Mouse (Mus musculus) right cerebral cortex, postnatal 25 days (tissue): ENCODE measurements around the gene Fshb.

Experiments used
- DNase-seq: peaks from one replicate; pipeline ENCODE4 v3.0.0; 2022

The Fshb gene

DNA sequence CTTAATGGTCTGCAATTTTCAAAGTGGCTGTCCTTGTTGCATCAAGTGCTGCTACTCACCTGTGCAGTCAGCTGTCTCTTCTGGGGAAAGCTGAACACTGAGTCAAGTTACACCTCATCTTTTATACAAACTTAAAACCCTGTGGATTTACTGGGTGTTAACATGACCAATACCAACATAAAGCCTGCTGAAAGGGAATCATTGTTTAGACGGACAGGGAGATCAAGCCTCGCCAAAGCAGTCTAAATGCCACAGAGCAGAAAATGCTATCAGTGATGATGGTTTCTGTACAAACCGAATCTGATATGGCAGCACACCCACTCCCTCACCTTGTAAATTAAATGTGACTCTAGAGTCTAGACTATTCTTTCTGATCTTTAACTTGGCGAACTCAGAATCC lies at the start of gene Fshb:
TSS of gene Fshb (minus strand) at position 101 of the 400 bp plus-strand sequence.
- no peak for DNase-seq

GRCm38 (mm10) chr2:107084256-107084655 lies 24.8 kb upstream of the Fshb start:
- no peak for DNase-seq

- DNase-seq = peak; percentile 8
Measured at GRCm38 (mm10) chr2:107083071-107083885, 23.8 kb upstream of the Fshb start.

DNA sequence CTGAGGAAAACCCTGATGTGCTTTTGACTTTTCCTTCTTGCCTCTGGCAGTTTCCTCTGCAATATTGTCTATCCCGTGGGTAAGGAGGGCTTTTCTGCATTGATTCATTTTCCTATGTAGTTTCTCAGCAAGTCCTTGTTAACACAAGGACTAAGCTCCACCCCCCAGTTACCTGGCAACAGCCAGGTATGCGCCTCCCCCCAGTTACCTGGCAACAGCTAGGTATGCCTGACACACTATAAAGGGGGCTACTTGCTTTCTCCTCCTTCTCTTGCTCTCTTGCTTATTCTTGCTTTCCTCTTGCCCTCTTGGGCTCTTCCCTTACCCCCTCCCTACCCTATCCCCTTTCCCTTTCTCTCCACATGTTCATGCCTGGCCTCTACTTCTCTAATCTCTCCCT lies 3.8 kb upstream of the Fshb start:
- no peak for DNase-seq

DNA sequence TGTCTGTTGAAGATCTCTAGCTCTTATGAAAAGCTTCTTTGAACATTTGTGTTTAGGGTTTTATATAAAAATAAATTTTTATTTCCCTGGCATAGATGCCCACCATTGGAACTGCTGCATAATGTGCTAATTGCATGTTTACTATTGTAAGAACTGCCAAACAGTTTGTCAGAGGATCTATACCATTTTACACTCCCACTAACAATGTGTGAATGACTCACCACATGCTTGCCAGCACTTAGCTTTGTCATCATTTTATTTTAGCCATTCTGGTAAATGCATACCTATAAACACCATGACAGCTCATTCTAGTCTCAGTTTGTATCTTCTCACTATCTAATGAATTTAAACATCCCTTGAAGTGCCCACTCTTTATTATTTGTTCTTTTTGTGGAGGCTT lies 13.5 kb downstream of the Fshb start:
- no peak for DNase-seq

DNA sequence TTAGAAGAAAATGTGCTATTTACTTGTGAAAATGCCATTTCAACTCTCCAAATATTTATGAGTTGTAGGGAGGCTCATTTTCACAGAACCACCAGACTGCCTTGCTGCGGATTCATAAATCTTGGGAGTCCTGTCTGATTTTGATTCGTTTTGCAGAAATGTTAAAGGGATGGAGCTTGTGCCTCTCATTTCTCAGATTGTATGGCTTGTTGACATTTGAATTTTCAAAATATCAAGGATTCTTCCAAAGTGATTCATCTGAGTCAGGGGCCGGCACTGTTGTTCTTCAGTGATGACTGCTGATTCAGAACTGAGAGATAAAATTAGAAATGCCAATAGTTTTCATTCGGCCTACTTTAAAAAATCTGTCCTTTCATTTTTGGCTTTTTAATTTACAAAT lies 18.6 kb downstream of the Fshb start:
- DNase-seq = no peak

GRCm38 (mm10) chr2:107035980-107036379 lies 23.5 kb downstream of the Fshb start:
- DNase-seq = no peak

- no peak for DNase-seq
Measured at GRCm38 (mm10) chr2:107024694-107025093, 34.8 kb downstream of the Fshb start.

DNA sequence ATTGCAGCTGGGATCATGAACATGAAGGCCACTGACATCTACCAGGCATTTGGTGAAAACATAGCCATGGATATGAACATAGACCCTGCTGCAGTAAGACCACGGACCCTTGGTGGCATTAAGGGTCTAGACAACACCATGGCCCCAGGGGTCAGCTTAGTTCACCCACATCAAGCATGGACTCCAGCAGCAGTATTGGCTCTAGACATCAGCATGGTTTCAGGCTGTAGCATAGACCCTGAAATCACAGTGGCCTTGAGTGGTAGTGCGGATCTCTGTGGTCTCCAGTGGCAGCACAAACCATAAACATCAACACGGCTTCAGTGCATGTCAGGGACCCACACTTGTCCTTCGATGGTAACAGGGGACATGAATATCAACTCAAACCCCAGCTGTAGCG lies 36.7 kb downstream of the Fshb start:
- no peak for DNase-seq

- DNase-seq = no peak
Measured at GRCm38 (mm10) chr2:107019331-107019730, 40.1 kb downstream of the Fshb start.

DNA sequence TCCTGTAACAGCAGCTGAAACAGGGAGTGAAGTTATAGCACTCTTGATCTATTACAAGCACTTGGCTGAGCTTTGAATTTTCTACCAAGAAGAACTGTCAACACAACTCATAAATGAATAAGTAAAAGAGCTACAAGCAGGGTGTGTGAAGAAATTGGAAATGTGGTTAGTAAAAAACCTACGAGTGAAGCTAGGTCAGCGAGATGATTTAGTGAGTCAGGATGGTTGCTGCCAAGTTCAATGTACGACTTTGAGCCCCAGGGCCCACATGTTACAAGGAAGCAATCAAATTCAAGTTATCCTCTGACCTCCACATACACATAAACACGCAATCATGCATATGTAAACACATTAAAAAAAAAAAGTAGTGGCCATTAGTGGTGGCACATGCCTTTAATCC lies 46.3 kb downstream of the Fshb start:
- DNase-seq = no peak

DNA sequence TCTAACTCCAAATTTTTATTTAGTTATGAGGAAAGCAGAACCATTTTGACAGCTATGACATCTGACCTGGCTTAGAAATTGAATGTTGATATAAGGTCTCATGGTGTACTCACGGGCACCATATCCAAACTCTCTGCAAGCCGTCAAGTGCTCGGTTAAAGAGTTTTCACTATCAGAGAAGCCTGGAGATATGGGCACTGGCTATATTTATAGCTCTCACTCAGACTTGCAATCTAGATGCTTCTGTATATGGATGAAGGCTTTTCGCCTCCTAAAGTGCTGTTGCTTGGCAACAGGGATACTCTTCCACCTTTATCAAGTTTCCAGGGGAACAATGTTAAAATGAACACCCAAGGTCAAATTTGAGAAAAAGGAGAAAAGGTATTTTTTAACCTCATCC lies 47.1 kb downstream of the Fshb start:
- DNase-seq = no peak

- no peak for DNase-seq
Measured at GRCm38 (mm10) chr2:107010160-107010559, 49.3 kb downstream of the Fshb start.

DNA sequence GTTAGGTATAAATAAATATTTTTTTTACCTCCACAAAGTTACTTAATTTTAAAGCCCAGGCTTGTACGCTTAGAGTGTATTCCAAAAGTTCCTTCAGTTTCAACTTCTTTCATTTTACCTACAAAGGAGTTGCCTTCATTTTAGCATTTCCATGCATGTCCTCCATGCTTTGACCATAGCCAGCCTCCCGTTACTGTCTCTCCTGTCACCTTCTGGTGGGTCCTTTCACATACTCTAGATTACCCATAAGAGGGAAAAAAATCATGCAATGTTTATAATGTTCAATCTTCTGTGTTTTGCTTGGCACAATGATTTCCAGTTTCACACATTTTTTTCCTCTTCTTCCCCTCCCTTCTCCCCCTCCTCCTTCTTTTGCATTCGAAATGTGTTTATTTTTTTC lies 53.1 kb downstream of the Fshb start:
- DNase-seq = no peak
